Mouse (Mus musculus): ENCODE results near the gene Plcb4.

Gene Plcb4

GRCm38 (mm10) chr2:136002118-136002517 is 343.3 kb downstream of the Plcb4 start:
- DNase-seq (ENCODE audit: low spot score in 2 of 2) = no peak

GRCm38 (mm10) chr2:136003836-136004235 is 345.0 kb downstream of the Plcb4 start:
- no peak for DNase-seq (ENCODE audit: low spot score in 2 of 2)

GRCm38 (mm10) chr2:136006280-136006679 is 347.5 kb downstream of the Plcb4 start:
- no peak for DNase-seq (ENCODE audit: low spot score in 2 of 2)

GRCm38 (mm10) chr2:136012759-136013158 is 353.9 kb downstream of the Plcb4 start:
- peak in 1 of 2 experiments; percentile 50 for DNase-seq (ENCODE audit: low spot score in 2 of 2)

GRCm38 (mm10) chr2:136048464-136048863 is 389.7 kb downstream of the Plcb4 start:
- DNase-seq (ENCODE audit: low spot score in 2 of 2) = no peak

GRCm38 (mm10) chr2:136050793-136051615 is 392.2 kb downstream of the Plcb4 start:
- DNase-seq (ENCODE audit: low spot score in 2 of 2) = peak in 1 of 2 experiments; percentile 42

GRCm38 (mm10) chr2:136051688-136052289 is 393.0 kb downstream of the Plcb4 start, which contains the start of gene Lamp5:
TSS of gene Lamp5 (plus strand) at chr2:136052239.
- no peak for DNase-seq (ENCODE audit: low spot score in 2 of 2)

GRCm38 (mm10) chr2:136057861-136058331 is 399.1 kb downstream of the Plcb4 start:
- peak in 1 of 2 experiments; percentile 57 for DNase-seq (ENCODE audit: low spot score in 2 of 2)

- no peak for DNase-seq (ENCODE audit: low spot score in 2 of 2)
Observed at GRCm38 (mm10) chr2:136058398-136058797, 399.6 kb downstream of the Plcb4 start.

GRCm38 (mm10) chr2:136059029-136059669 is 400.3 kb downstream of the Plcb4 start:
- peak in 1 of 2 experiments; percentile 8 for DNase-seq (ENCODE audit: low spot score in 2 of 2)

Data from left cerebral cortex, adult 9 months (tissue).